Mouse (Mus musculus) embryonic facial prominence, embryonic 11.5 days (tissue): ENCODE measurements at regions not wholly inside any gene's neighbourhood (a gene's known extent, or its start where the extent isn't known, plus 50 kb on each side); places are given as distances from the start of the nearest gene placed in this dataset.

Experiments
- ATAC-seq: fragments of 200-750 bp; cut with Nextera tagmentation; replicated peaks from 2 replicates; pipeline ENCODE4 v1.8.0; 2017; ENCODE audit warnings: low read depth; ENCODE audit not compliant: insufficient number of reproducible peaks, low FRiP score, low TSS enrichment
- DNase-seq: peaks from one replicate; pipeline ENCODE4 v3.0.0-alpha.2; 2015; ENCODE audit warnings: low spot score
- H3K27ac ChIP-seq: fragments of 300-500 bp; sonication (generic); replicated peaks from 2 replicates; pipeline ENCODE4 v1.5.1; 2014; ENCODE audit warnings: mild to moderate bottlenecking, low read depth, low read length, control low read depth
- H3K27me3 ChIP-seq: fragments of 300-500 bp; sonication (generic); 2 replicates; pipeline ENCODE4 v1.6.1; 2014; ENCODE audit warnings: mild to moderate bottlenecking, low read length, moderate library complexity, mixed read lengths; ENCODE audit not compliant: control insufficient read depth, insufficient read depth
- H3K36me3 ChIP-seq: fragments of 300-500 bp; sonication (generic); replicated peaks from 2 replicates; pipeline ENCODE4 v1.6.1; 2014; ENCODE audit warnings: low read depth, mild to moderate bottlenecking, low read length, moderate library complexity, mixed read lengths; ENCODE audit not compliant: control insufficient read depth, insufficient read depth
- H3K4me1 ChIP-seq: fragments of 300-500 bp; sonication (generic); 2 replicates; pipeline ENCODE4 v1.6.1; 2014; ENCODE audit warnings: low read length, mixed read lengths; ENCODE audit not compliant: control insufficient read depth, insufficient read depth
- H3K4me2 ChIP-seq: fragments of 300-500 bp; sonication (generic); 2 replicates; pipeline ENCODE4 v1.6.1; 2014; ENCODE audit warnings: low read depth, mild to moderate bottlenecking, control low read depth, low read length, moderate library complexity
- H3K4me3 ChIP-seq: fragments of 300-500 bp; sonication (generic); 2 replicates; pipeline ENCODE4 v1.5.1; 2014; ENCODE audit warnings: low read depth, low read length, control low read depth
- H3K9ac ChIP-seq: fragments of 300-500 bp; sonication (generic); replicated peaks from 2 replicates; pipeline ENCODE4 v1.6.1; 2014; ENCODE audit warnings: mild to moderate bottlenecking, control low read depth, low read length
- H3K9me3 ChIP-seq: fragments of 300-500 bp; sonication (generic); replicated peaks from 2 replicates; pipeline ENCODE4 v1.6.1; 2016; ENCODE audit warnings: mild to moderate bottlenecking, low read length, inconsistent platforms, mixed read lengths; ENCODE audit not compliant: control insufficient read depth
- whole genome bisulfite sequencing: fragments of 180-500 bp; shearing (Covaris S2); extraction: QIAGEN DNeasy Blood & Tissue Kit; methylation state at CpG from one replicate; pipeline ENCODE4 v1.1.7; 2014; 5-methylcytosine and 5-hydroxymethylcytosine counted together

GRCm38 (mm10) chr2:178624907-178625306, 194.6 kb downstream of the Cdh26 start:
- H3K9me3 ChIP-seq: no peaks in the 10 kb centered on the region
- H3K27me3 ChIP-seq: no peaks in the 10 kb centered on the region
- H3K4me2 ChIP-seq: no peak overlapping the region
- no peaks in the 10 kb centered on the region for H3K36me3 ChIP-seq
- H3K4me1 ChIP-seq: no peaks in the 10 kb centered on the region
- no peak overlapping the region for H3K9ac ChIP-seq
- H3K27ac ChIP-seq: no peak overlapping the region
- ATAC-seq (no peak), DNase-seq (no peak)
- WGBS: 90% methylated on average over 1 of the region's 1 CpGs
- H3K4me3 ChIP-seq: no peak overlapping the region

- H3K36me3 ChIP-seq: no peaks in the 10 kb centered on the region
- H3K4me2 ChIP-seq: no peak overlapping the region
- peak; percentile 75 for DNase-seq
- no peak overlapping the region for H3K4me3 ChIP-seq
- H3K9ac ChIP-seq: no peak overlapping the region
- WGBS: 24% methylated on average over 7 of the region's 7 CpGs
- no peak overlapping the region for H3K27ac ChIP-seq
- H3K27me3 ChIP-seq: no peaks in the 10 kb centered on the region
- 0 out of 2 replicates have a peak, but pooled peaks have one; percentile 1 for ATAC-seq
- no peaks in the 10 kb centered on the region for H3K9me3 ChIP-seq
- peaks cover 10% of the 10 kb centered on the region; the same call in 1 of the 2 replicates for H3K4me1 ChIP-seq
Measured at GRCm38 (mm10) chr2:178629756-178630155, 199.4 kb downstream of the Cdh26 start.

GRCm38 (mm10) chr2:178630511-178630910, 200.2 kb downstream of the Cdh26 start:
- Histone ChIP-seq H3K4me3 (no peak overlapping the region), H3K9me3 (no peaks in the 10 kb centered on the region), H3K4me1 (peaks cover 10% of the 10 kb centered on the region; the same call in 1 of the 2 replicates), H3K27me3 (no peaks in the 10 kb centered on the region), H3K4me2 (no peak overlapping the region; the same call in 1 of the 2 replicates), H3K36me3 (no peaks in the 10 kb centered on the region), H3K9ac (no peak overlapping the region), H3K27ac (peak overlapping the region; percentile 52)
- 41% methylated on average over 12 of the region's 12 CpGs for WGBS
- ATAC-seq (peak; percentile 77), DNase-seq (peak; percentile 81)

GRCm38 (mm10) chr2:178631336-178631735, 201.0 kb downstream of the Cdh26 start:
- peaks cover 10% of the 10 kb centered on the region; the same call in 1 of the 2 replicates for H3K4me1 ChIP-seq
- no peak overlapping the region for H3K4me2 ChIP-seq
- no peaks in the 10 kb centered on the region for H3K27me3 ChIP-seq
- H3K9me3 ChIP-seq: no peaks in the 10 kb centered on the region
- ATAC-seq (no peak), DNase-seq (no peak)
- no peaks in the 10 kb centered on the region for H3K36me3 ChIP-seq
- peak overlapping the region; percentile 52 for H3K27ac ChIP-seq
- no peak overlapping the region for H3K9ac ChIP-seq
- H3K4me3 ChIP-seq: no peak overlapping the region
- WGBS: 27% methylated on average over 3 of the region's 3 CpGs

GRCm38 (mm10) chr2:178631966-178632365, 201.6 kb downstream of the Cdh26 start:
- H3K4me1 ChIP-seq: peaks cover 10% of the 10 kb centered on the region; the same call in 1 of the 2 replicates
- H3K9me3 ChIP-seq: no peaks in the 10 kb centered on the region
- no peak for DNase-seq
- H3K27me3 ChIP-seq: no peaks in the 10 kb centered on the region
- no peak for ATAC-seq
- no peaks in the 10 kb centered on the region for H3K36me3 ChIP-seq
- H3K4me2 ChIP-seq: no peak overlapping the region
- H3K9ac ChIP-seq: no peak overlapping the region
- H3K4me3 ChIP-seq: no peak overlapping the region
- H3K27ac ChIP-seq: no peak overlapping the region
- WGBS: 80% methylated on average over 12 of the region's 12 CpGs

GRCm38 (mm10) chr2:178632831-178633585, 202.7 kb downstream of the Cdh26 start:
- Histone ChIP-seq H3K27ac (no peak overlapping the region), H3K9me3 (no peaks in the 10 kb centered on the region), H3K36me3 (no peaks in the 10 kb centered on the region), H3K4me3 (no peak overlapping the region), H3K4me2 (no peak overlapping the region; the same call in 1 of the 2 replicates), H3K4me1 (peaks cover 10% of the 10 kb centered on the region; the same call in 1 of the 2 replicates), H3K9ac (no peak overlapping the region), H3K27me3 (no peaks in the 10 kb centered on the region)
- ATAC-seq (no peak), DNase-seq (peak; percentile 56)
- WGBS: 78% methylated on average over 13 of the region's 13 CpGs

- Histone ChIP-seq H3K4me2 (no peak overlapping the region), H3K36me3 (no peaks in the 10 kb centered on the region), H3K9ac (no peak overlapping the region), H3K4me1 (peaks cover 10% of the 10 kb centered on the region; the same call in 1 of the 2 replicates), H3K27ac (no peak overlapping the region), H3K27me3 (no peaks in the 10 kb centered on the region), H3K4me3 (no peak overlapping the region), H3K9me3 (no peaks in the 10 kb centered on the region)
- DNase-seq (peak; percentile 55), ATAC-seq (no peak)
- WGBS: 52% methylated on average over 10 of the region's 10 CpGs
Measured at GRCm38 (mm10) chr2:178634116-178634515, 203.8 kb downstream of the Cdh26 start.

GRCm38 (mm10) chr2:178635685-178636084, 205.4 kb downstream of the Cdh26 start:
- Histone ChIP-seq H3K27ac (no peak overlapping the region), H3K9ac (no peak overlapping the region), H3K36me3 (no peaks in the 10 kb centered on the region), H3K9me3 (no peaks in the 10 kb centered on the region), H3K4me1 (peaks cover 10% of the 10 kb centered on the region; the same call in 1 of the 2 replicates), H3K4me2 (no peak overlapping the region), H3K27me3 (no peaks in the 10 kb centered on the region), H3K4me3 (no peak overlapping the region)
- no peak for ATAC-seq
- 50% methylated on average over 4 of the region's 4 CpGs for WGBS
- no peak for DNase-seq
